Mouse (Mus musculus): ENCODE results near the gene Olfr611. TPM values are rescaled to one million over a fixed set of nuclear protein-coding genes. Genes with fewer than 3 reads are reported as not detected.
"Not testable (repeated sequence)": the region's sequence is repeated elsewhere in the genome, so short reads cannot be mapped to it uniquely, and the experiment has no call there.

The Olfr611 gene
- not detected in 2 replicates for polyA plus RNA-seq (2014; fragmentation: Nextera tagmentation; extraction: Ambion mirVana)

- not testable (repeated sequence) for H3K9me3 ChIP-seq (ENCODE audit: control insufficient read depth, low read length); H3K27me3 ChIP-seq (ENCODE audit: control insufficient read depth, insufficient read depth, low read length); H3K4me3 ChIP-seq (ENCODE audit: low read depth, low read length); ATAC-seq (ENCODE audit: low read depth); H3K36me3 ChIP-seq (ENCODE audit: control insufficient read depth, insufficient read depth, low read length); H3K4me1 ChIP-seq (ENCODE audit: control insufficient read depth, insufficient read depth, low read length); H3K9ac ChIP-seq (replicated peaks; ENCODE audit: low read depth, low read length); H3K4me2 ChIP-seq (ENCODE audit: low read depth, low read length); H3K27ac ChIP-seq (ENCODE audit: low read depth, low read length)
- WGBS = 72% methylated on average over 1 of the region's 1 CpGs
Measured at GRCm38 (mm10) chr7:103520746-103521145, at the start of gene Olfr611. TSS of gene Olfr611 (minus strand) at chr7:103520846.

GRCm38 (mm10) chr7:103569043-103569442 is 48.4 kb upstream of the Olfr611 start, which contains the start of gene Olfr616:
TSS of gene Olfr616 (minus strand) at chr7:103569143.
- no peaks in the 10 kb centered on the region for H3K36me3 ChIP-seq (ENCODE audit: control insufficient read depth, insufficient read depth, low read length)
- H3K4me2 ChIP-seq (ENCODE audit: low read depth, low read length) = no peak within 1 kb of the TSS
- no peak within 1 kb of the TSS for H3K4me3 ChIP-seq (ENCODE audit: low read depth, low read length)
- no peak within 1 kb of the TSS for H3K9ac ChIP-seq (replicated peaks; ENCODE audit: low read depth, low read length)
- H3K9me3 ChIP-seq (ENCODE audit: control insufficient read depth, low read length) = no peaks in the 10 kb centered on the region
- no peak for ATAC-seq (ENCODE audit: low read depth)
- 76% methylated on average over 3 of the region's 3 CpGs for WGBS
- H3K27ac ChIP-seq (ENCODE audit: low read depth, low read length) = no peak within 1 kb of the TSS
- H3K27me3 ChIP-seq (ENCODE audit: control insufficient read depth, insufficient read depth, low read length) = no peaks in the 10 kb centered on the region
- no peaks in the 10 kb centered on the region for H3K4me1 ChIP-seq (ENCODE audit: control insufficient read depth, insufficient read depth, low read length)

GRCm38 (mm10) chr7:103555779-103556178 is 35.1 kb upstream of the Olfr611 start, which contains the start of gene Olfr615:
TSS of gene Olfr615 (plus strand) at chr7:103556079.
- H3K9ac ChIP-seq (replicated peaks; ENCODE audit: low read depth, low read length) = no peak within 1 kb of the TSS
- H3K27me3 ChIP-seq (ENCODE audit: control insufficient read depth, insufficient read depth, low read length) = no peaks in the 10 kb centered on the region
- no peaks in the 10 kb centered on the region for H3K36me3 ChIP-seq (ENCODE audit: control insufficient read depth, insufficient read depth, low read length)
- H3K4me1 ChIP-seq (ENCODE audit: control insufficient read depth, insufficient read depth, low read length) = no peaks in the 10 kb centered on the region
- 88% methylated on average over 2 of the region's 2 CpGs for WGBS
- no peaks in the 10 kb centered on the region for H3K9me3 ChIP-seq (ENCODE audit: control insufficient read depth, low read length)
- H3K4me2 ChIP-seq (ENCODE audit: low read depth, low read length) = no peak within 1 kb of the TSS
- ATAC-seq (ENCODE audit: low read depth) = no peak
- H3K27ac ChIP-seq (ENCODE audit: low read depth, low read length) = no peak within 1 kb of the TSS
- no peak within 1 kb of the TSS for H3K4me3 ChIP-seq (ENCODE audit: low read depth, low read length)

- no peak within 1 kb of the TSS for H3K4me2 ChIP-seq (ENCODE audit: low read depth, low read length)
- no peak within 1 kb of the TSS for H3K9ac ChIP-seq (replicated peaks; ENCODE audit: low read depth, low read length)
- H3K4me1 ChIP-seq (ENCODE audit: control insufficient read depth, insufficient read depth, low read length) = no peaks in the 10 kb centered on the region
- no peaks in the 10 kb centered on the region for H3K27me3 ChIP-seq (ENCODE audit: control insufficient read depth, insufficient read depth, low read length)
- WGBS = 91% methylated on average over 2 of the region's 2 CpGs
- H3K27ac ChIP-seq (ENCODE audit: low read depth, low read length) = no peak within 1 kb of the TSS
- no peak for ATAC-seq (ENCODE audit: low read depth)
- no peaks in the 10 kb centered on the region for H3K36me3 ChIP-seq (ENCODE audit: control insufficient read depth, insufficient read depth, low read length)
- H3K4me3 ChIP-seq (ENCODE audit: low read depth, low read length) = no peak within 1 kb of the TSS
- H3K9me3 ChIP-seq (ENCODE audit: control insufficient read depth, low read length) = no peaks in the 10 kb centered on the region
Measured at GRCm38 (mm10) chr7:103547774-103548173, 27.1 kb upstream of the Olfr611 start, which contains the start of gene Olfr613. TSS of gene Olfr613 (plus strand) at chr7:103548074.

- H3K4me3 ChIP-seq (ENCODE audit: low read depth, low read length); H3K9ac ChIP-seq (replicated peaks; ENCODE audit: low read depth, low read length); H3K4me1 ChIP-seq (ENCODE audit: control insufficient read depth, insufficient read depth, low read length); H3K27ac ChIP-seq (ENCODE audit: low read depth, low read length); H3K27me3 ChIP-seq (ENCODE audit: control insufficient read depth, insufficient read depth, low read length); H3K4me2 ChIP-seq (ENCODE audit: low read depth, low read length); ATAC-seq (ENCODE audit: low read depth); H3K9me3 ChIP-seq (ENCODE audit: control insufficient read depth, low read length); H3K36me3 ChIP-seq (ENCODE audit: control insufficient read depth, insufficient read depth, low read length): not testable (repeated sequence)
- WGBS = 85% methylated on average over 2 of the region's 2 CpGs
Measured at GRCm38 (mm10) chr7:103542617-103543016, 22.0 kb upstream of the Olfr611 start, which contains the start of gene Olfr612. TSS of gene Olfr612 (minus strand) at chr7:103542717.

GRCm38 (mm10) chr7:103512022-103512421 is 8.6 kb downstream of the Olfr611 start, which contains the start of gene Olfr610:
TSS of gene Olfr610 (minus strand) at chr7:103512122.
- no peak within 1 kb of the TSS for H3K4me3 ChIP-seq (ENCODE audit: low read depth, low read length)
- no peak within 1 kb of the TSS for H3K9ac ChIP-seq (replicated peaks; ENCODE audit: low read depth, low read length)
- H3K27ac ChIP-seq (ENCODE audit: low read depth, low read length) = no peak within 1 kb of the TSS
- H3K4me1 ChIP-seq (ENCODE audit: control insufficient read depth, insufficient read depth, low read length) = no peaks in the 10 kb centered on the region
- 79% methylated on average over 2 of the region's 2 CpGs for WGBS
- no peaks in the 10 kb centered on the region for H3K27me3 ChIP-seq (ENCODE audit: control insufficient read depth, insufficient read depth, low read length)
- H3K36me3 ChIP-seq (ENCODE audit: control insufficient read depth, insufficient read depth, low read length) = no peaks in the 10 kb centered on the region
- no peaks in the 10 kb centered on the region for H3K9me3 ChIP-seq (ENCODE audit: control insufficient read depth, low read length)
- ATAC-seq (ENCODE audit: low read depth) = no peak
- H3K4me2 ChIP-seq (ENCODE audit: low read depth, low read length) = no peak within 1 kb of the TSS

- H3K4me1 ChIP-seq (ENCODE audit: control insufficient read depth, insufficient read depth, low read length) = no peaks in the 10 kb centered on the region
- WGBS = 47% methylated on average over 1 of the region's 1 CpGs
- H3K27ac ChIP-seq (ENCODE audit: low read depth, low read length) = no peak within 1 kb of the TSS
- H3K9ac ChIP-seq (replicated peaks; ENCODE audit: low read depth, low read length) = no peak within 1 kb of the TSS
- H3K4me3 ChIP-seq (ENCODE audit: low read depth, low read length) = no peak within 1 kb of the TSS
- H3K4me2 ChIP-seq (ENCODE audit: low read depth, low read length) = no peak within 1 kb of the TSS
- H3K36me3 ChIP-seq (ENCODE audit: control insufficient read depth, insufficient read depth, low read length) = no peaks in the 10 kb centered on the region
- H3K9me3 ChIP-seq (ENCODE audit: control insufficient read depth, low read length) = no peaks in the 10 kb centered on the region
- no peak for ATAC-seq (ENCODE audit: low read depth)
- H3K27me3 ChIP-seq (ENCODE audit: control insufficient read depth, insufficient read depth, low read length) = no peaks in the 10 kb centered on the region
Measured at GRCm38 (mm10) chr7:103497962-103498361, 22.7 kb downstream of the Olfr611 start, which contains the start of gene Olfr609. TSS of gene Olfr609 (minus strand) at chr7:103498062.

GRCm38 (mm10) chr7:103477106-103477505 is 43.5 kb downstream of the Olfr611 start:
- 88% methylated on average over 9 of the region's 9 CpGs for WGBS
- H3K27me3 ChIP-seq (ENCODE audit: control insufficient read depth, insufficient read depth, low read length) = not testable (repeated sequence)
- peak; percentile 51; the same call in 1 of the 2 replicates for ATAC-seq (ENCODE audit: low read depth)

GRCm38 (mm10) chr7:103469577-103469976 is 51.1 kb downstream of the Olfr611 start, which contains the start of gene Olfr608:
TSS of gene Olfr608 (plus strand) at chr7:103469877.
- ATAC-seq (ENCODE audit: low read depth) = no peak
- Histone ChIP-seq H3K36me3 (ENCODE audit: control insufficient read depth, insufficient read depth, low read length) (no peaks in the 10 kb centered on the region), H3K4me1 (ENCODE audit: control insufficient read depth, insufficient read depth, low read length) (no peaks in the 10 kb centered on the region), H3K4me3 (ENCODE audit: low read depth, low read length) (no peak within 1 kb of the TSS), H3K27me3 (ENCODE audit: control insufficient read depth, insufficient read depth, low read length) (no peaks in the 10 kb centered on the region), H3K9ac (replicated peaks; ENCODE audit: low read depth, low read length) (no peak within 1 kb of the TSS), H3K27ac (ENCODE audit: low read depth, low read length) (no peak within 1 kb of the TSS), H3K4me2 (ENCODE audit: low read depth, low read length) (no peak within 1 kb of the TSS), H3K9me3 (ENCODE audit: control insufficient read depth, low read length) (no peaks in the 10 kb centered on the region)

More at GRCm38 (mm10) chr7:103477106-103477505, 43.5 kb downstream of the Olfr611 start:
- not testable (repeated sequence) for H3K4me1 ChIP-seq (ENCODE audit: control insufficient read depth, insufficient read depth, low read length); H3K36me3 ChIP-seq (ENCODE audit: control insufficient read depth, insufficient read depth, low read length); H3K4me3 ChIP-seq (ENCODE audit: low read depth, low read length); H3K27ac ChIP-seq (ENCODE audit: low read depth, low read length); H3K4me2 ChIP-seq (ENCODE audit: low read depth, low read length); H3K9me3 ChIP-seq (ENCODE audit: control insufficient read depth, low read length); H3K9ac ChIP-seq (replicated peaks; ENCODE audit: low read depth, low read length)
